Mouse (Mus musculus): ENCODE data around the gene Man1c1.

Gene Man1c1

GRCm38 (mm10) chr4:134638111-134638550 lies 66.0 kb downstream of the Man1c1 start:
- no peak for DNase-seq (ENCODE audit: low spot score in 2 of 2)

GRCm38 (mm10) chr4:134636406-134636805 lies 67.7 kb downstream of the Man1c1 start:
- no peak for DNase-seq (ENCODE audit: low spot score in 2 of 2)

- DNase-seq (ENCODE audit: low spot score in 2 of 2) = no peak
These were observed 70.1 kb downstream of the Man1c1 start for GRCm38 (mm10) chr4:134634001-134634400.

- DNase-seq (ENCODE audit: low spot score in 2 of 2) = no peak
These were observed 71.9 kb downstream of the Man1c1 start for GRCm38 (mm10) chr4:134632131-134632711.

GRCm38 (mm10) chr4:134631471-134632130 lies 72.5 kb downstream of the Man1c1 start:
- DNase-seq (ENCODE audit: low spot score in 2 of 2) = no peak

GRCm38 (mm10) chr4:134628575-134629384 lies 75.3 kb downstream of the Man1c1 start:
- DNase-seq (ENCODE audit: low spot score in 2 of 2) = no peak

GRCm38 (mm10) chr4:134628058-134628457 lies 76.0 kb downstream of the Man1c1 start:
- DNase-seq (ENCODE audit: low spot score in 2 of 2) = no peak

GRCm38 (mm10) chr4:134626883-134627282 lies 77.2 kb downstream of the Man1c1 start:
- DNase-seq (ENCODE audit: low spot score in 2 of 2) = no peak

GRCm38 (mm10) chr4:134626350-134626749 lies 77.7 kb downstream of the Man1c1 start:
- no peak for DNase-seq (ENCODE audit: low spot score in 2 of 2)

GRCm38 (mm10) chr4:134624109-134624862 lies 79.8 kb downstream of the Man1c1 start:
- DNase-seq (ENCODE audit: low spot score in 2 of 2) = no peak

- no peak for DNase-seq (ENCODE audit: low spot score in 2 of 2)
These were observed 82.4 kb downstream of the Man1c1 start for GRCm38 (mm10) chr4:134621695-134622094.

- DNase-seq (ENCODE audit: low spot score in 2 of 2) = no peak
These were observed 83.8 kb downstream of the Man1c1 start for GRCm38 (mm10) chr4:134620246-134620645.

GRCm38 (mm10) chr4:134619489-134619870 lies 84.6 kb downstream of the Man1c1 start:
- no peak for DNase-seq (ENCODE audit: low spot score in 2 of 2)

- no peak for DNase-seq (ENCODE audit: low spot score in 2 of 2)
These were observed 85.1 kb downstream of the Man1c1 start for GRCm38 (mm10) chr4:134618810-134619488.

GRCm38 (mm10) chr4:134617779-134618178 lies 86.3 kb downstream of the Man1c1 start:
- DNase-seq (ENCODE audit: low spot score in 2 of 2) = no peak

- DNase-seq (ENCODE audit: low spot score in 2 of 2) = no peak
These were observed 88.0 kb downstream of the Man1c1 start for GRCm38 (mm10) chr4:134615929-134616625.

- DNase-seq (ENCODE audit: low spot score in 2 of 2) = no peak
These were observed 91.9 kb downstream of the Man1c1 start for GRCm38 (mm10) chr4:134612070-134612667.

- no peak for DNase-seq (ENCODE audit: low spot score in 2 of 2)
These were observed 93.5 kb downstream of the Man1c1 start for GRCm38 (mm10) chr4:134610616-134611015.

- DNase-seq (ENCODE audit: low spot score in 2 of 2) = no peak
These were observed 96.4 kb downstream of the Man1c1 start for GRCm38 (mm10) chr4:134607679-134608078.

- no peak for DNase-seq (ENCODE audit: low spot score in 2 of 2)
These were observed 98.0 kb downstream of the Man1c1 start for GRCm38 (mm10) chr4:134606054-134606453.
